Mouse (Mus musculus): Measurements from ENCODE around the gene Gm16223. TPM values are rescaled to one million over a fixed set of nuclear protein-coding genes. Genes with fewer than 3 reads are reported as not detected.

Gene Gm16223
- polyA plus RNA-seq, 1 experiment from 2014 or later: not detected

GRCm38 (mm10) chr5:42155626-42156025 is 87.9 kb downstream of the Gm16223 start:
- Histone ChIP-seq H3K9me3 (replicated peaks) (no peaks in the 10 kb centered on the region), H3K27ac (no peak overlapping the region), H3K9ac (no peak overlapping the region), H3K27me3 (no peaks in the 10 kb centered on the region), H3K36me3 (no peaks in the 10 kb centered on the region), H3K4me1 (replicated peaks) (no peaks in the 10 kb centered on the region), H3K4me2 (no peak overlapping the region), H3K4me3 (replicated peaks) (no peak overlapping the region)
- ATAC-seq (ENCODE audit: low read depth) (no peak), DNase-seq (no peak)
- WGBS (ENCODE audit: insufficient replicate concordance): 62% methylated on average over 3 of the region's 3 CpGs

DNA sequence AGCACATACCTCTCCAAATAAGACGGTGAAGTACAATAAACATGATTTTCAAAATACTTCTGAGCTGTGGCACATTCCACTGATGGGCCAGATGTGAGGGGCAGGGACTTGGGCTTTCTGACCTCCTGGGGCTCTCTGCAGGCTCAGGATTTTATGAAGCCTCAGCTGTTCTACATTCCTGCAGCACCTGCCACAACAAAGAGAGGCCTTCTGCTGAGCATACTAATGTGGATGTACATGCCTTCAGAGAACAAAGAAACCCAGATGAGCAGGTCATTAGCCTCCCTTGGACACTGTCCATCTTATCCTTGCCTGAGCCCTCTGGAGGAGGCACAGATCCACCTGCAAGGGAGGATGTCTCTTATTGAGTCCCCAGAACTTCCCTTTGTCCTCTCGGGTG is 97.0 kb downstream of the Gm16223 start:
- DNase-seq (no peak), ATAC-seq (ENCODE audit: low read depth) (no peak)
- Histone ChIP-seq H3K9me3 (replicated peaks) (no peaks in the 10 kb centered on the region), H3K27me3 (no peaks in the 10 kb centered on the region), H3K36me3 (no peaks in the 10 kb centered on the region), H3K4me2 (no peak overlapping the region), H3K4me3 (replicated peaks) (no peak overlapping the region), H3K9ac (no peak overlapping the region), H3K27ac (no peak overlapping the region), H3K4me1 (replicated peaks) (no peaks in the 10 kb centered on the region)
- WGBS (ENCODE audit: insufficient replicate concordance): 61% methylated on average over 2 of the region's 2 CpGs

DNA sequence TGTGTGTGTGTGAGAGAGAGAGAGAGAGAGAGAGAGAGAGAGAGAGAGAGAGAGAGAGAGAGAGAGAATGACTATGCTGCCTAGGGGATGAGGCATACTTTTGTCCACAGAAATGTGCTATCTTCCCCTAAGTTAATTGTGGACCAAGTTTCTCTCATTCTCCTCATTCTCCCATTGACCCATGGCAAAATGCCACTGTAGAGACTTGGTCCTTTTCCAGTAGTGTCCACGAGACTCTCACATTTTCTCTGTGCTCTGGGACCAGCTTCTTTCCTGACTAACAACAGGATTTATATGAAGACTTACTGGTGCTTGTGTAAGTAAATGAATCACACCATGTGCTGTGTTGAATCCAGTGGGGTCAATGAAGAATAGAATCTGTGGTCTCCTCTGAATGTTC is 98.6 kb downstream of the Gm16223 start:
- Histone ChIP-seq H3K4me1 (replicated peaks) (no peaks in the 10 kb centered on the region), H3K9ac (no peak overlapping the region), H3K4me3 (replicated peaks) (no peak overlapping the region), H3K4me2 (no peak overlapping the region), H3K9me3 (replicated peaks) (no peaks in the 10 kb centered on the region), H3K27me3 (no peaks in the 10 kb centered on the region), H3K36me3 (no peaks in the 10 kb centered on the region), H3K27ac (no peak overlapping the region)
- ATAC-seq (ENCODE audit: low read depth) (no peak), DNase-seq (no peak)
- 35% methylated on average over 1 of the region's 1 CpGs for WGBS (ENCODE audit: insufficient replicate concordance)

- Histone ChIP-seq H3K4me1 (replicated peaks) (no peaks in the 10 kb centered on the region), H3K27ac (no peak overlapping the region), H3K9ac (no peak overlapping the region), H3K4me2 (no peak overlapping the region), H3K4me3 (replicated peaks) (no peak overlapping the region), H3K9me3 (replicated peaks) (no peaks in the 10 kb centered on the region), H3K36me3 (no peaks in the 10 kb centered on the region), H3K27me3 (no peaks in the 10 kb centered on the region)
- WGBS (ENCODE audit: insufficient replicate concordance): 86% methylated on average over 3 of the region's 3 CpGs
- ATAC-seq (ENCODE audit: low read depth) (no peak), DNase-seq (no peak)
These were observed 100.3 kb downstream of the Gm16223 start for GRCm38 (mm10) chr5:42168071-42168470.

DNA sequence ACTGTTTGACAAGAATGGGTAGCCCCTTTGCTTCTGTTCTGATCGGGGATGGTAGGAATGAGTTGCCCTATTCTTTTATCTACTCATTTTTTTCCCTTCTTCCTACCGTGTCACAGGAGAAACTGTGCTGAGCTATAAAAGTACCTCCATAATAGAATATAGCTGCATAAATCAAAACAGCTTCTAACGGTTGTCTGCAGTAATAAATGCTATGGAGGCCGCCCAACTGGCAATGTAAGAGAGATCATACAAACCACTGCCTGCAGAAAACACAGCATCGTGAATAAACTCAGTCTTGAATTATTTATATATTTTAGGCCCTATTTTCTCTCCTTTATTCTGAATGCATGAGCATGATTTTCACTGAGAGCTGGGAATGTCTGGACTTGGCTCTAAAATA is 101.0 kb downstream of the Gm16223 start:
- WGBS (ENCODE audit: insufficient replicate concordance): 61% methylated on average over 5 of the region's 5 CpGs
- Histone ChIP-seq H3K36me3 (no peaks in the 10 kb centered on the region), H3K4me1 (replicated peaks) (no peaks in the 10 kb centered on the region), H3K4me2 (no peak overlapping the region), H3K27me3 (no peaks in the 10 kb centered on the region), H3K4me3 (replicated peaks) (no peak overlapping the region), H3K9ac (no peak overlapping the region), H3K27ac (no peak overlapping the region), H3K9me3 (replicated peaks) (no peaks in the 10 kb centered on the region)
- no peak for DNase-seq
- no peak for ATAC-seq (ENCODE audit: low read depth)

DNA sequence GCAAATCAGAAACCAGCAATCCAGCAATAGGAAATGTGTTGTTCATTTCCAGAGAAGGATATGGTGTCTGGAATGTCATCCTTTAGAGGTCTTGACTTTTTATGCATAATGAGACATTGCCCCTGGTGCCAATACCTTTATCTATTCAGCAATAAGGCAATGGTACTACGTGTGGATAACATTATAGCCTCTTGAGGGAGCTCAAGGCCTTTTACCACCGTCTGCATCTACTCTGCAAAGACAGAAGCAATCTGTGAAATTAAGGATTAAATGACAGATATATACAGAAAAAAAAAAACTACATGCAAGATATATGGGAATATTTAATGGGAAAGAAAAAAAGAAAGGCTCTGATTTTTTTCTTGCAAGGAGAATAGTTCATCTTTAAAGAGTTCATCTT is 106.3 kb downstream of the Gm16223 start:
- H3K27me3 ChIP-seq: no peaks in the 10 kb centered on the region
- no peaks in the 10 kb centered on the region for H3K4me1 ChIP-seq (replicated peaks)
- no peak overlapping the region for H3K27ac ChIP-seq
- no peaks in the 10 kb centered on the region for H3K9me3 ChIP-seq (replicated peaks)
- ATAC-seq (ENCODE audit: low read depth) (no peak), DNase-seq (no peak)
- H3K9ac ChIP-seq: no peak overlapping the region
- no peak overlapping the region for H3K4me3 ChIP-seq (replicated peaks)
- 44% methylated on average over 2 of the region's 2 CpGs for WGBS (ENCODE audit: insufficient replicate concordance)
- no peaks in the 10 kb centered on the region for H3K36me3 ChIP-seq
- H3K4me2 ChIP-seq: no peak overlapping the region

DNA sequence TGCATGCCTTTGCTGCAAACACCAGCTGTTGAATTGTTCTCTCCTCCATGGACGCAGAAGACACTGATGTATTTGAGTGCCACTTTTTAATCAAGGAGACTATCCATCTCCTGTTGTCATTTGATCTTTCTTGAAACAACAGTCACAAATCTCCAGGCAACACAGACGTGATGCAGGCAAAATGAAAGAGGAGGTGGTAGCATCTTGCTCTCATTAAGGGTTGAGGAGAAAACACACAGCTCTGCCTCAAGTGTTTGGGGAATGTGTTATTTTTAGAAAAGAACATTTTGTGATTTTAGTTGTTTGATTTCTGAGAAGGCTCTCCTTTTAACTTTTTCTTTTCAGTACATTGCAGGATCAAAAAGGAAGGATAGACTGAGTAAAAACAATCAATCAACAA is 107.7 kb downstream of the Gm16223 start:
- DNase-seq (no peak), ATAC-seq (ENCODE audit: low read depth) (no peak)
- Histone ChIP-seq H3K27me3 (no peaks in the 10 kb centered on the region), H3K4me2 (no peak overlapping the region), H3K27ac (no peak overlapping the region), H3K9me3 (replicated peaks) (no peaks in the 10 kb centered on the region), H3K9ac (no peak overlapping the region), H3K4me1 (replicated peaks) (no peaks in the 10 kb centered on the region), H3K4me3 (replicated peaks) (no peak overlapping the region), H3K36me3 (no peaks in the 10 kb centered on the region)
- WGBS (ENCODE audit: insufficient replicate concordance): 51% methylated on average over 2 of the region's 2 CpGs

GRCm38 (mm10) chr5:42198493-42198892 is 130.7 kb downstream of the Gm16223 start:
- no peak overlapping the region for H3K9ac ChIP-seq
- no peaks in the 10 kb centered on the region for H3K9me3 ChIP-seq (replicated peaks)
- DNase-seq: no peak
- no peak overlapping the region for H3K4me2 ChIP-seq
- H3K36me3 ChIP-seq: no peaks in the 10 kb centered on the region
- H3K4me1 ChIP-seq (replicated peaks): no peaks in the 10 kb centered on the region
- no peak overlapping the region for H3K27ac ChIP-seq
- no peaks in the 10 kb centered on the region for H3K27me3 ChIP-seq
- no peak overlapping the region for H3K4me3 ChIP-seq (replicated peaks)
- ATAC-seq (ENCODE audit: low read depth): no peak
- WGBS (ENCODE audit: insufficient replicate concordance): 46% methylated on average over 3 of the region's 3 CpGs

DNA sequence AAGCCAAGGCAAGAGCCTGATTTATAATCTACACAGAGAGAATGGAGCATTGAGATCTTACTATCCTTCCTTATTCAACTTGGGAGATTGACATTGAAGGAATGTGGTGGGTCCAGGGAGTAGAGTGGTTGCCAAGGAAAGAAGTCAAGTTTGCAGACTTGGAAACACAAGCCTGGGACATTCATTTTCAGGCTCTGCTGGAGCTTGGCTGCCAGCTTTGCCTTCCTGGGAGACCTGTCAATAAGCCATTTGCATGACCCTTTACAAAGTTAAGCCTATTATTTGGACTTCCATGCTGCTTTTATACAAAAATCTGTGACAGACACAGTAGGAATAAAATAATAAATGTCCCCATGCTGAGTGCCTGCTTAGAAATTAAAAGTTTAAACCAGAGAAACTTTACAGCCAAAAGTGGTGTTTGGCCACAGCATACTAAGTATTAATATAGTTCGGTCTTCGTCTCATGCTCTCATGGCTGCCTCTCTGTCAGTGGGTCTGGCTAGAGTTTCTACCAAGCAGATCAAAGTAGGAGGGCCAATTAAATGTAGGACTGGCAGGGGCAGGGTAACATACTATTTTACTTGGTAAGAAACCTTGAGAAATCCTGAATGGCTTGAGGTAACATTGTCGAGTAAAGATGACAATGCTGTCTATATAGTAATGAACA is 139.8 kb downstream of the Gm16223 start:
- no peak overlapping the region for H3K4me3 ChIP-seq (replicated peaks)
- no peaks in the 10 kb centered on the region for H3K36me3 ChIP-seq
- H3K4me1 ChIP-seq (replicated peaks): no peaks in the 10 kb centered on the region
- no peak overlapping the region for H3K9ac ChIP-seq
- H3K4me2 ChIP-seq: no peak overlapping the region
- H3K27ac ChIP-seq: no peak overlapping the region
- ATAC-seq (ENCODE audit: low read depth) (no peak), DNase-seq (no peak)
- no peaks in the 10 kb centered on the region for H3K9me3 ChIP-seq (replicated peaks)
- no peaks in the 10 kb centered on the region for H3K27me3 ChIP-seq
- WGBS (ENCODE audit: insufficient replicate concordance): 59% methylated on average over 3 of the region's 3 CpGs

DNA sequence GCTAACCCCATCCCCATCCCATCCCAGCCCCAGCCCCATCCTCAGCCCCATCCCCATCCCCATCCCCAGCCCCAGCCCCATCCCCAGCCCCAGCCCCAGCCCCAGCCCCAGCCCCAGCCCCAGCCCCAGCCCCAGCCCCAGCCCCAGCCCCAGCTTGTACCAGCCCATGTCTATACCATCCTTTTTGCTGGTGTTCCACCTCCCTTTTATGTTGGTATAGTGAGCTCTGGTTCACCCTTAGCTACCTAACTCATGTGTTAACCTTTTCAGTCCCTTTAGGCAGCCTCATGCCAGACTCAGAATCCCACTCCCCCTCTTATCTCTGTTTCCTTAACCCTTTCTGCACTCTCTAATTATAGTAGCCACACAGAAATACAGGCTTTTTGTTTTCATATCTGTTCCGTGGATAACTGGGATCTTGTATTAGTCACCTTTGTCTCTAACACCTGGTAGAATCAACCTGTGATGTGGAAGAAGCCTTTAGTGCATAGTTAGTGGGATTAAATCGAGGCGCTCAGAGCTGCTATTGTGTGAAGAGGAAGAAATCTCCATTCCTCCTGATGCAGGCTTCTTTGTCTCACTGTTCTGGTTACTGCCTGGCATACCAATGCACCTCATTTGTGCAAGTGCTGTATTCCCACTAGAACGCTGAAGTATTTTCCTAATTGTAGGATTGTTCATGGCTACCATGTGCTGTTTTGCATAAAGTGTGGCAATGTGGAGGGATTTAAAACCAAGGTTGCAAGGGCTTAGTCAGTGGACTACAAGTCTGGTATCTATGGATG is 144.0 kb downstream of the Gm16223 start:
- Histone ChIP-seq H3K9me3 (replicated peaks) (no peaks in the 10 kb centered on the region), H3K4me1 (replicated peaks) (no peaks in the 10 kb centered on the region), H3K4me3 (replicated peaks) (no peak overlapping the region), H3K9ac (no peak overlapping the region), H3K36me3 (no peaks in the 10 kb centered on the region), H3K4me2 (no peak overlapping the region), H3K27me3 (no peaks in the 10 kb centered on the region), H3K27ac (no peak overlapping the region)
- DNase-seq (no peak), ATAC-seq (ENCODE audit: low read depth) (no peak)
- 53% methylated on average over 4 of the region's 4 CpGs for WGBS (ENCODE audit: insufficient replicate concordance)

DNA sequence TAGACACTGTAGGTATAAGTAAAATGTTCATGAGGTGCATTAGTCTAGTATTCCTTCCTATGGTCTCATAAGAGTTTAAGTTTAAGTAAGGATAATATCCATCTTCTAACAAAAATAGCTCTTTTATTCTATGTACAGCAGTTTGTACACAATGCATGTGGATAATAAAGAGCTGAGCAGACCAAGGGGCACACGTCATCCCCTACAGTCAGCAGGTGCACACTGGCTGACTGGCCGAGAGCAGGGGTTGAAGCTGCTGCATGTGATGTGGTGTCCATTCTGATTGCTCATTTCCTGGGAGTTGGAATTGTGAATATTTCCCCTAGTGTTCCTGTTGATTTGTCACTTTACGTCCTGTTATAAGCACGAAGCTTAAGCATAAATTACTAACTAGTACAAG is 144.6 kb downstream of the Gm16223 start:
- Histone ChIP-seq H3K27ac (no peak overlapping the region), H3K4me2 (no peak overlapping the region), H3K4me1 (replicated peaks) (no peaks in the 10 kb centered on the region), H3K9ac (no peak overlapping the region), H3K27me3 (no peaks in the 10 kb centered on the region), H3K36me3 (no peaks in the 10 kb centered on the region), H3K4me3 (replicated peaks) (no peak overlapping the region), H3K9me3 (replicated peaks) (no peaks in the 10 kb centered on the region)
- no peak for ATAC-seq (ENCODE audit: low read depth)
- DNase-seq: no peak
- 55% methylated on average over 4 of the region's 4 CpGs for WGBS (ENCODE audit: insufficient replicate concordance)

GRCm38 (mm10) chr5:42224840-42225239 is 157.1 kb downstream of the Gm16223 start:
- Histone ChIP-seq H3K4me2 (no peak overlapping the region), H3K36me3 (no peaks in the 10 kb centered on the region), H3K27ac (no peak overlapping the region), H3K4me1 (replicated peaks) (no peaks in the 10 kb centered on the region), H3K9ac (no peak overlapping the region), H3K9me3 (replicated peaks) (no peaks in the 10 kb centered on the region), H3K27me3 (no peaks in the 10 kb centered on the region), H3K4me3 (replicated peaks) (no peak overlapping the region)
- no peak for ATAC-seq (ENCODE audit: low read depth)
- WGBS (ENCODE audit: insufficient replicate concordance): 67% methylated on average over 1 of the region's 1 CpGs
- no peak for DNase-seq
